Mouse (Mus musculus) heart, adult 8-10 months (tissue): ENCODE measurements around the gene Pla2g10. TPM values are rescaled to one million over a fixed set of nuclear protein-coding genes. Genes with fewer than 3 reads are reported as not detected.
A peak's percentile ranks its signal among the peaks of the same experiment; 100 is the strongest.
"Not testable (repeated sequence)": the region's sequence is repeated elsewhere in the genome, so short reads cannot be mapped to it uniquely, and the experiment has no call there.

Experiments used
- DNase-seq: peaks from one replicate; pipeline ENCODE4 v3.0.0; 2022; ENCODE audit warnings: low spot score
- total RNA-seq, 4 experiments: library from RNA; stranded (reverse); gene quantifications; 2 replicates each; pipeline ENCODE4 v1.2.4; 2022

The Pla2g10 gene
- total RNA-seq, 4 experiments from 2014 or later: 0.60 TPM; not detected in 3

- no peak for DNase-seq
Observed at GRCm38 (mm10) chr16:13729428-13729827, 1.4 kb downstream of the Pla2g10 start.

GRCm38 (mm10) chr16:13727811-13728335 lies 2.9 kb downstream of the Pla2g10 start:
- DNase-seq: no peak

- DNase-seq: no peak
Observed at GRCm38 (mm10) chr16:13722937-13723336, 7.8 kb downstream of the Pla2g10 start.

GRCm38 (mm10) chr16:13716821-13717553 lies 13.8 kb downstream of the Pla2g10 start:
- no peak for DNase-seq

GRCm38 (mm10) chr16:13714910-13715309 lies 15.9 kb downstream of the Pla2g10 start:
- DNase-seq: no peak

- no peak for DNase-seq
Observed at GRCm38 (mm10) chr16:13704676-13705075, 26.1 kb downstream of the Pla2g10 start.

GRCm38 (mm10) chr16:13702184-13702583 lies 28.6 kb downstream of the Pla2g10 start:
- DNase-seq: no peak

- no peak for DNase-seq
Observed at GRCm38 (mm10) chr16:13698998-13699397, 31.8 kb downstream of the Pla2g10 start.

GRCm38 (mm10) chr16:13678601-13679319 lies 52.0 kb downstream of the Pla2g10 start:
- DNase-seq: no peak

GRCm38 (mm10) chr16:13674511-13674910 lies 56.3 kb downstream of the Pla2g10 start:
- no peak for DNase-seq

GRCm38 (mm10) chr16:13673114-13673513 lies 57.7 kb downstream of the Pla2g10 start:
- DNase-seq: no peak

GRCm38 (mm10) chr16:13672386-13672898 lies 58.3 kb downstream of the Pla2g10 start:
- peak; percentile 61 for DNase-seq

- DNase-seq: peak; percentile 90
Observed at GRCm38 (mm10) chr16:13671685-13672385, 58.9 kb downstream of the Pla2g10 start, which contains the start of the genes Bfar and 3110001I22Rik. Gene Bfar, plus strand, starts transcription at chr16:13671858. Gene 3110001I22Rik, plus strand, starts transcription at chr16:13671929.

GRCm38 (mm10) chr16:13670896-13671295 lies 59.9 kb downstream of the Pla2g10 start:
- DNase-seq: not testable (repeated sequence)

GRCm38 (mm10) chr16:13669282-13669681 lies 61.5 kb downstream of the Pla2g10 start:
- DNase-seq: no peak

- DNase-seq: no peak
Observed at GRCm38 (mm10) chr16:13668402-13669108, 62.2 kb downstream of the Pla2g10 start.

GRCm38 (mm10) chr16:13667878-13668343 lies 62.9 kb downstream of the Pla2g10 start, which contains the start of gene Parn:
Gene Parn, minus strand, starts transcription at chr16:13668170.
- DNase-seq: peak; percentile 93
